Mouse (Mus musculus): Measurements from ENCODE around the gene Nedd9. TPM values are rescaled to one million over a fixed set of nuclear protein-coding genes. Genes with fewer than 3 reads are reported as not detected.
"Not testable (repeated sequence)": the region's sequence is repeated elsewhere in the genome, so short reads cannot be mapped to it uniquely, and the experiment has no call there.

Nedd9 gene
- polyA plus RNA-seq, 1 experiment from 2014 or later: 25.0 TPM

GRCm38 (mm10) chr13:41261617-41262016, 225.5 kb downstream of the Nedd9 start:
- H3K27ac ChIP-seq (ENCODE audit: low read length); H3K4me2 ChIP-seq (ENCODE audit: low read depth, low read length); H3K9ac ChIP-seq (ENCODE audit: low read length); H3K4me1 ChIP-seq (ENCODE audit: control insufficient read depth, insufficient read depth, low read length); H3K27me3 ChIP-seq (ENCODE audit: control insufficient read depth, insufficient read depth, low read length); H3K36me3 ChIP-seq (ENCODE audit: control insufficient read depth, insufficient read depth, low read length); ATAC-seq (ENCODE audit: insufficient read depth, low FRiP score); H3K9me3 ChIP-seq (replicated peaks; ENCODE audit: control insufficient read depth, low read length); H3K4me3 ChIP-seq (replicated peaks; ENCODE audit: low read length): not testable (repeated sequence)
- WGBS: 86% methylated on average over 8 of the region's 8 CpGs

Other genes with a start within 250 kb of the Nedd9 start
- 14.1 and 14.4 TPM in 2 replicates for gene Smim13, start 237.5 kb downstream of the Nedd9 start, polyA plus RNA-seq (2015; fragmentation: Nextera tagmentation; extraction: Ambion mirVana)
- gene Gm17364, start 213.4 kb downstream of the Nedd9 start, polyA plus RNA-seq (2015; fragmentation: Nextera tagmentation; extraction: Ambion mirVana): not detected in 2 replicates
- gene Tmem170b, start 118.5 kb upstream of the Nedd9 start, polyA plus RNA-seq (2015; fragmentation: Nextera tagmentation; extraction: Ambion mirVana): 9.4 and 10.1 TPM in 2 replicates